Mouse (Mus musculus) forebrain, embryonic 16.5 days (tissue): ENCODE results near the gene Snx14. TPM values are rescaled to one million over a fixed set of nuclear protein-coding genes. Genes with fewer than 3 reads are reported as not detected.
A peak's percentile ranks its signal among the peaks of the same experiment; 100 is the strongest.

Experiments used
- ATAC-seq: fragments of 200-750 bp; cut with Nextera tagmentation; 2 replicates; pipeline ENCODE4 v1.8.0; 2017; ENCODE audit warnings: mild to moderate bottlenecking, moderate library complexity
- H3K27ac ChIP-seq: fragments of 300-500 bp; sonication (generic); 2 replicates; pipeline ENCODE4 v1.5.1; 2014; ENCODE audit warnings: low read length, control low read depth
- H3K27me3 ChIP-seq: fragments of 300-500 bp; sonication (generic); replicated peaks from 2 replicates; pipeline ENCODE4 v1.6.1; 2014; ENCODE audit warnings: low read length; ENCODE audit not compliant: control insufficient read depth, insufficient read depth
- H3K36me3 ChIP-seq: fragments of 300-500 bp; sonication (generic); 2 replicates; pipeline ENCODE4 v1.6.1; 2014; ENCODE audit not compliant: control insufficient read depth, insufficient read depth
- H3K4me1 ChIP-seq: fragments of 300-500 bp; sonication (generic); replicated peaks from 2 replicates; pipeline ENCODE4 v1.6.1; 2014; ENCODE audit warnings: low read length; ENCODE audit not compliant: control insufficient read depth, insufficient read depth
- H3K4me2 ChIP-seq: fragments of 300-500 bp; sonication (generic); 2 replicates; pipeline ENCODE4 v1.6.1; 2014; ENCODE audit warnings: mild to moderate bottlenecking, low read length, control low read depth
- H3K4me3 ChIP-seq: fragments of 300-500 bp; sonication (generic); replicated peaks from 2 replicates; pipeline ENCODE4 v1.5.1; 2014; ENCODE audit warnings: mild to moderate bottlenecking, low read length, control low read depth
- H3K9ac ChIP-seq: fragments of 300-500 bp; sonication (generic); replicated peaks from 2 replicates; pipeline ENCODE4 v1.6.1; 2014; ENCODE audit warnings: low read depth, low read length, control low read depth
- H3K9me3 ChIP-seq: fragments of 300-500 bp; sonication (generic); 2 replicates; pipeline ENCODE4 v1.6.1; 2016; ENCODE audit warnings: low read length; ENCODE audit not compliant: control insufficient read depth
- WGBS: fragments of 180-500 bp; shearing (Covaris S2); extraction: QIAGEN DNeasy Blood & Tissue Kit; methylation state at CpG from one replicate; pipeline ENCODE4 v1.1.7; 2014; 5-methylcytosine and 5-hydroxymethylcytosine counted together
- polyA plus RNA-seq: library from polyadenylated mRNA; unstranded; fragments of >200 nt; fragmentation: Nextera tagmentation; extraction: Ambion mirVana; gene quantifications from 2 replicates; pipeline ENCODE4 v1.2.1, GENCODE M21; 2015

The Snx14 gene
- polyA plus RNA-seq, 1 experiment from 2014 or later = 32.2 TPM

DNA sequence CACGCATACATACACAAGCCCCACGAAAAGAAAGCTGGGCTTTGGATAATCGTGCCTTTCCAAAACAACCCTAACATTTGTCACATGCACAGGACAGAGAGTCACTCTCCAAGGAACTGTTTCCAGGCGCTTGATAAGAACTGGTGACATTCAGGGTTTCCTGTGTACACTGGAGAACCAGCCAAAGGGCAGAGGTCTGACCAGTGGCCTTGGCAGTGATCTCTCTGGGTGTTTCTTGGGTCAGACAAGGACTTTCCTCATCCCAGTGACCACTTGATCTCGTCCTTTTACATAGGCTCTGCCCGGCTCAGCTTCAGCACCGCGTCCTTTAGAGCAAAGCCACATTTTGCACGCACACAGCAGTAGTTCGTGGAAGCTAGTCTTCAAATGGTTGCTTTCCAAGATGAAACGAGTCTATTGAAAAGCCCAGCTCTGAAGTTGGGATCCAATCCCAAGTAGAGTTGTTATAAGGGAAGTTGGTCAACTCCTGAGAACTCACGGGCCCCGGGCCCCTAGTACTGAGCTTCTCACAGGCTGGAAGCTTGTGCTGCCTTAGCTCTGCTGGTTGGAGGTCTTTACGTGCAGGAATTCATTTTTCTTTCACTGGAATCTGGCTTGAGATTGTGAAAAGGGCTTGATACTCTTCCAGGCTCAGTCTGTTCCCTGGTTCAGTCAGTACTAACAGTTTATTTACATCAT lies 77.4 kb downstream of the Snx14 start:
- Histone ChIP-seq H3K4me2 (no peak overlapping the region), H3K4me3 (no peak overlapping the region), H3K27me3 (no peaks in the 10 kb centered on the region), H3K9me3 (no peaks in the 10 kb centered on the region), H3K27ac (no peak overlapping the region), H3K4me1 (peaks cover 8% of the 10 kb centered on the region), H3K9ac (no peak overlapping the region), H3K36me3 (no peaks in the 10 kb centered on the region)
- 74% methylated on average over 14 of the region's 14 CpGs for WGBS
- ATAC-seq = peak; percentile 12; the same call in 1 of the 2 replicates

DNA sequence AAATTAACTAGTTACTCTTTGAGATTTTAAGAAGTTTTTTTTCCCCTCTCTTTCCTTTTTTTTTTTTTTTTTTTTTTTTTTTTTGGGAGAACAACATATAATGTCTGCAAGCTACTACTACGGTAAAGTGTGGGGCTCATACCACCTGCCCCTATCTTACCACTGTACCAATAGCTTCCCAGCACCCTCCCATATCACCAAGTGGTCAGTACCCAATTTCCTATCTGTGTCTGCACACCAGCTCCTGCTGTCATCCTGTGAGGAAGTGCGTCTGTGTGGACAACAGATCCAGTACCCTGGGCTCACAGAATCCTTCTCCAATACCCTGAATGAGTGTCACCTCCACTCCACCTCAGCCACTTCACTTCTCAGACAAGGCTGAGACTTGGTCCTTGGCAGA lies 79.6 kb downstream of the Snx14 start:
- Histone ChIP-seq H3K36me3 (no peaks in the 10 kb centered on the region), H3K4me3 (no peak overlapping the region), H3K9ac (no peak overlapping the region), H3K27ac (no peak overlapping the region), H3K9me3 (no peaks in the 10 kb centered on the region), H3K4me2 (no peak overlapping the region), H3K27me3 (no peaks in the 10 kb centered on the region), H3K4me1 (peaks cover 8% of the 10 kb centered on the region)
- ATAC-seq = no peak
- 83% methylated on average over 2 of the region's 2 CpGs for WGBS

DNA sequence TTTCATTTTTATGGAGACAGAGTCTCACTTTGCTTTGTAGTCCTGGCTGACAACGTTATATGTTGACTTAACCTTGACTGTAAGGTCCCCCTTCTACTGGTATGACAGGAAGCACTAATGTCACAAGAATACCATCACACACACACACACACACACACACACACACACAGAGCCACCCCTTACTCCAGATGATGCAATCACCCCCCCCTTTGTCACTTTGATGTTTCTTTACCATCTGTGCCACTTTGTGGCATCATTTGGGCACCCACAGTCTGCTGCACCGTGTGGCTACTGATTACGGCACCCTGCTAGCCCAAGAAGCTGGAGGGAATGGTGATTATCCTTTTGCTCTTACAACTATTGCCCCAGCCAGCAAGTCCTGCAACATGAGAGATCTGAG lies 81.6 kb downstream of the Snx14 start:
- H3K4me1 ChIP-seq = peaks cover 3% of the 10 kb centered on the region
- no peak for ATAC-seq
- no peaks in the 10 kb centered on the region for H3K36me3 ChIP-seq
- H3K9me3 ChIP-seq = no peaks in the 10 kb centered on the region
- no peak overlapping the region for H3K4me2 ChIP-seq
- H3K27ac ChIP-seq = no peak overlapping the region
- no peaks in the 10 kb centered on the region for H3K27me3 ChIP-seq
- 59% methylated on average over 3 of the region's 3 CpGs for WGBS
- H3K4me3 ChIP-seq = no peak overlapping the region
- no peak overlapping the region for H3K9ac ChIP-seq

DNA sequence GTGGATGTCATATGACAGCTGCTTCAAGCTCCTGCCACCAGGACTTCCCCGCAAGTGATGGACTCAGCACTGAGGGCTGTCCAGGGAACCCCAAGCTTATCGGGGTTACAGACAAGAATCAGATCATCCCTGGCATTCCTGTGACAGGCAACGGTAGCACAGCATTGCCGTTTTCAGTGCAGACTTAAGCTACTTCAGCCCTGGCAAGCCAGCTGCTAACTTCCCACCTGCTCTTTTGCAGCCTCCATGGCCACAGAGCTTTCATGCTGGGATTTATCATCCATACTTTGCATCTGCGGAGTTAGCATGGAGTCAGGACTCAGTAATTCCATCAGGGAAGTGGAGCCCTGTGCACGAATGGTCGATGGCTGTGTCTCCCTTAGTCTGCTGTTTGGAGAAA lies 85.3 kb downstream of the Snx14 start:
- Histone ChIP-seq H3K9ac (no peak overlapping the region), H3K4me2 (no peak overlapping the region), H3K9me3 (no peaks in the 10 kb centered on the region), H3K4me1 (no peaks in the 10 kb centered on the region; the same call in 1 of the 2 replicates), H3K36me3 (no peaks in the 10 kb centered on the region), H3K27ac (no peak overlapping the region), H3K4me3 (no peak overlapping the region), H3K27me3 (no peaks in the 10 kb centered on the region)
- ATAC-seq = no peak
- 93% methylated on average over 7 of the region's 7 CpGs for WGBS

GRCm38 (mm10) chr9:88352741-88353140 lies 86.0 kb downstream of the Snx14 start:
- H3K9ac ChIP-seq = no peak overlapping the region
- H3K4me1 ChIP-seq = no peaks in the 10 kb centered on the region; the same call in 1 of the 2 replicates
- no peaks in the 10 kb centered on the region for H3K9me3 ChIP-seq
- no peaks in the 10 kb centered on the region for H3K27me3 ChIP-seq
- H3K4me2 ChIP-seq = no peak overlapping the region
- H3K27ac ChIP-seq = no peak overlapping the region
- no peaks in the 10 kb centered on the region for H3K36me3 ChIP-seq
- WGBS = 55% methylated on average over 6 of the region's 6 CpGs
- 0 out of 2 replicates have a peak, but pooled peaks have one; percentile 26 for ATAC-seq
- H3K4me3 ChIP-seq = no peak overlapping the region

GRCm38 (mm10) chr9:88351163-88351562 lies 87.6 kb downstream of the Snx14 start:
- H3K9me3 ChIP-seq = no peaks in the 10 kb centered on the region
- no peak overlapping the region for H3K9ac ChIP-seq
- no peak overlapping the region for H3K4me3 ChIP-seq
- H3K27me3 ChIP-seq = no peaks in the 10 kb centered on the region
- H3K4me1 ChIP-seq = no peaks in the 10 kb centered on the region; the same call in 1 of the 2 replicates
- H3K4me2 ChIP-seq = no peak overlapping the region
- ATAC-seq = no peak
- 80% methylated on average over 3 of the region's 3 CpGs for WGBS
- no peaks in the 10 kb centered on the region for H3K36me3 ChIP-seq
- H3K27ac ChIP-seq = no peak overlapping the region

DNA sequence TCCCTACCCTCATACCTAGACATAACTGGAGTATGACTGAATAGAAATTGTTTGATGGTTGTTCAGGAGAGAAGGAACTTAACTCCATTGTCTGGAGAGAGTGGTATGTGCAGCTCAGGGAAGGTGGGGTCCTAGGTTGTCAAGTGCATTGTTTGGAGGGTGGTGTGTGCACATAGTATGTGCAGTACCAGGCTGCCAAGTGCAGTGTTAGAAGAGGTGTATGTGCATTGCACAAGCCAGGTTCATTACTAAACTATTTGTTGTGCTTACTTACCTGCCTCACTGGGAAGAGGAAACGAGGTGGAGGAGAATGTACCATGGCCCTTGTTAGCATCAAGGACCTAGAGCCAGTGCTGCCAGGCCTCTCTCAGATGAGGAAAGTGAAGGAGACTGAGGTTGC lies 88.4 kb downstream of the Snx14 start:
- Histone ChIP-seq H3K27me3 (no peaks in the 10 kb centered on the region), H3K27ac (no peak overlapping the region), H3K4me3 (no peak overlapping the region), H3K36me3 (no peaks in the 10 kb centered on the region), H3K4me1 (no peaks in the 10 kb centered on the region; the same call in 1 of the 2 replicates), H3K9me3 (no peaks in the 10 kb centered on the region), H3K9ac (no peak overlapping the region), H3K4me2 (no peak overlapping the region)
- WGBS = 89% methylated on average over 1 of the region's 1 CpGs
- ATAC-seq = no peak

GRCm38 (mm10) chr9:88348623-88349022 lies 90.1 kb downstream of the Snx14 start:
- Histone ChIP-seq H3K4me3 (no peak overlapping the region), H3K27ac (no peak overlapping the region), H3K27me3 (no peaks in the 10 kb centered on the region), H3K9ac (no peak overlapping the region), H3K4me2 (no peak overlapping the region), H3K9me3 (no peaks in the 10 kb centered on the region), H3K36me3 (no peaks in the 10 kb centered on the region), H3K4me1 (no peaks in the 10 kb centered on the region; the same call in 1 of the 2 replicates)
- ATAC-seq = no peak
- 96% methylated on average over 6 of the region's 6 CpGs for WGBS

GRCm38 (mm10) chr9:88346857-88347256 lies 91.9 kb downstream of the Snx14 start:
- Histone ChIP-seq H3K4me2 (no peak overlapping the region), H3K27me3 (no peaks in the 10 kb centered on the region), H3K27ac (no peak overlapping the region), H3K4me3 (no peak overlapping the region), H3K4me1 (0 out of 2 replicates have a peak, but pooled peaks cover 2% of the 10 kb centered on the region), H3K36me3 (no peaks in the 10 kb centered on the region), H3K9me3 (no peaks in the 10 kb centered on the region), H3K9ac (no peak overlapping the region)
- WGBS = 82% methylated on average over 5 of the region's 5 CpGs
- ATAC-seq = no peak
